ENCODE assay signal across 9 mouse cellular contexts in genomic region chr1:155504581-155505328, GRCm38 (mm10). TPM values are rescaled to one million over a fixed set of nuclear protein-coding genes. Genes with fewer than 3 reads are reported as not detected.
DNase-seq lines count a peak whose midpoint lies in the region; ATAC-seq and TF ChIP-seq lines count a peak whose summit lies in the region.
"Had no signal": no experiment of that assay in that cellular context is flagged by ENCODE, and none has a peak within 500 bp of the region (broad histone marks: within the 10 kb centered on the region; RNA-seq: fewer than 3 reads in every experiment).

No protein-coding gene starts in this region.

- no peaks in the 10 kb centered on the region for H3K79me2 ChIP-seq in liver, adult 2 months (ENCODE audit: control insufficient read depth, insufficient read depth, low read length)

- H3K27ac ChIP-seq in liver, adult 2 months (replicated peaks; ENCODE audit: insufficient read depth, low read depth, low read length): no peak overlapping the region
- H3K27ac ChIP-seq in stomach, postnatal 0 days (replicated peaks): no peak overlapping the region; the same call in 1 of the 2 replicates
- H3K27ac ChIP-seq: hindbrain, embryonic 12.5 days had no signal

- intact Hi-C loops in heart, postnatal 25 days (cut with DNase I): no loop called here

- no peaks in the 10 kb centered on the region for H3K4me1 ChIP-seq in liver, adult 2 months (ENCODE audit: control insufficient read depth, insufficient read depth, low read length)
- H3K4me1 ChIP-seq in stomach, postnatal 0 days (replicated peaks; ENCODE audit: control insufficient read depth, insufficient read depth): no peaks in the 10 kb centered on the region; the same call in 1 of the 2 replicates

- H3K27me3 ChIP-seq in liver, adult 2 months (ENCODE audit: control insufficient read depth, insufficient read depth, low read length): no peaks in the 10 kb centered on the region
- H3K27me3 ChIP-seq in stomach, postnatal 0 days (ENCODE audit: control insufficient read depth, insufficient read depth, low read length): no peaks in the 10 kb centered on the region
- H3K27me3 ChIP-seq: hindbrain, embryonic 12.5 days had no signal

- H3K4me2 ChIP-seq in stomach, postnatal 0 days (replicated peaks; ENCODE audit: low read depth): no peak overlapping the region
- H3K4me2 ChIP-seq: hindbrain, embryonic 12.5 days had no signal

- no peaks in the 10 kb centered on the region for H3K9me3 ChIP-seq in stomach, postnatal 0 days (ENCODE audit: control insufficient read depth, low read length)
- H3K9me3 ChIP-seq: hindbrain, embryonic 12.5 days had no signal

- ATAC-seq in stomach, postnatal 0 days (ENCODE audit: low FRiP score, low TSS enrichment): 0 out of 2 replicates have a peak, but pooled peaks have one; percentile 42

- TF ChIP-seq CTCF in liver, adult 2 months (IDR thresholded peaks at IDR 0.05; ENCODE audit: low read depth, low read length): no peak
- TF ChIP-seq CTCF in stomach, postnatal 0 days (IDR thresholded peaks at IDR 0.05; ENCODE audit: low read depth): no peak

- no peak for TF ChIP-seq POLR2A in liver, adult 2 months (IDR thresholded peaks at IDR 0.05; ENCODE audit: extremely low read depth, insufficient read depth, low read length)

- no peak overlapping the region for H3K9ac ChIP-seq in liver, adult 2 months (ENCODE audit: low read depth, low read length)
- H3K9ac ChIP-seq in stomach, postnatal 0 days (ENCODE audit: low read length): no peak overlapping the region
- H3K9ac ChIP-seq: hindbrain, embryonic 12.5 days had no signal

- WGBS in liver, adult 2 months: 59% methylated on average over 12 of the region's 12 CpGs
- 35% methylated on average over 12 of the region's 12 CpGs for WGBS in stomach, postnatal 0 days

- DNase-seq in liver, adult 2 months (ENCODE audit: extremely low read depth, low read depth, low spot score): peak; percentile 25
- DNase-seq in liver: no peak
- peak; percentile 65 to 71 for DNase-seq in heart, adult 18-20 months
- peak; percentile 20 for DNase-seq in heart, postnatal 25 days (ENCODE audit: low spot score)
- no peak for DNase-seq in stomach, postnatal 0 days (ENCODE audit: low spot score)
- DNase-seq in cerebellum, adult 9-11 months: no peak
- no peak for DNase-seq in adrenal gland, adult (ENCODE audit: inconsistent age in 2 of 2, low spot score in 1 of 2)
- DNase-seq: retina, postnatal 1 day had no signal

- H3K4me3 ChIP-seq in liver, adult 2 months (ENCODE audit: insufficient read depth, low read depth, low read length): no peak overlapping the region
- no peak overlapping the region for H3K4me3 ChIP-seq in stomach, postnatal 0 days (ENCODE audit: low read depth, low read length)
- H3K4me3 ChIP-seq: hindbrain, embryonic 12.5 days had no signal

- no peaks in the 10 kb centered on the region for H3K36me3 ChIP-seq in liver, adult 2 months (ENCODE audit: control insufficient read depth, insufficient read depth, low read length)
- H3K36me3 ChIP-seq in stomach, postnatal 0 days (ENCODE audit: control insufficient read depth, insufficient read depth, low read length): no peaks in the 10 kb centered on the region
- H3K36me3 ChIP-seq: hindbrain, embryonic 12.5 days had no signal

- TF ChIP-seq EP300 in stomach, postnatal 0 days (optimal IDR thresholded peaks at IDR 0.05): no peak

RNA-seq across cellular contexts. Expression of gene Acbd6, which starts 53.2 kb away (rescaled TPM):
- 14.8 and 19.9 TPM in 2 replicates for total RNA-seq in liver, adult 2 months (2014; rRNA removed)
- 71.5 and 79.6 TPM in 2 replicates for polyA plus RNA-seq in liver, adult 2 months (2012; rRNA removed)
- total RNA-seq in heart, adult 18-20 months (2021): 10 to 100 TPM; 59.2 to 59.5 TPM
- total RNA-seq in heart, postnatal 25 days (2021): 10 to 100 TPM; 57.5 to 59.3 TPM
- polyA plus RNA-seq in stomach, postnatal 0 days (2015; fragmentation: Nextera tagmentation; extraction: Ambion mirVana): 55.9 and 57.6 TPM in 2 replicates

Comparison
In these comparisons a context has a peak if more than half of its experiments do, and no peak if none do; other contexts are left out.
1. DNase-seq: peak in liver, adult 2 months (single experiment), heart, adult 18-20 months (2 of 2) and heart, postnatal 25 days (single experiment); none in liver (single experiment), stomach, postnatal 0 days (single experiment), cerebellum, adult 9-11 months (single experiment) and adrenal gland, adult (0 of 2).